ENCODE assay signal across 17 mouse cellular contexts in the genomic region with DNA sequence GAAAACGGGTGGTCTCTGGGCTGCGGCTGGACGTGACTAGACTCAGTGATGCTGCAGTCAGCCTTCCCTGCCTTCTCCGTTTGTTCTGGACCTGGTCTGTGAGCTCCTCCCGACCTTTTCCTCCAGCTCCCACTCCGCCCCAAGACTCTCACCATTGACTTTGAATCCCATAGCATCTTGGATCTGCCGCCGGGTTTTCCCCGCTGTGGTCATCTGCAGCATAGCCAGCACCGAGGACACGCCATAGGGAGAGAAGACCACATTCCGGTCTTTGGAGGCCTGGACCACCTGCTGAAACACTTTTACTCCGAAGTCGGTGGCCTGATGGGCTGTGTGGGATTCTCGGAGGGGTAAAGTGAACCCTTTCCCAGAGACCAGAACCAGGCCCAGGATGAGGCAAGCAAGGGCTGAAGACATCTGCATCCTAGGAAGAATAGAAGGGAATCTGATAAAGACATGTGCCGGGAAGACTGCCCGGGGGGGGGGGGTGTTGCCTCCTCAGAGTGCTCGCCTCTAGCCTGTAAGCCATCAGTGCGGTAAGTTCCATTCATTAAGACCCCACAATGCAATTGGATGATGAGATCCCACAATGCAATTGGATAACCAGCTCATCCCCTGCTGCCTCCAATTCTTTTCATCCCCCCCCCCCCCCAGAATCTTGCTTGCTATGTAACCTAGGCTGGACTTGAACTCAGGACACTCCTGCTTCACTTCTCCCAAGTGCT. TPM values are rescaled to one million over a fixed set of nuclear protein-coding genes. Genes with fewer than 3 reads are reported as not detected.
A peak's percentile ranks its signal among the peaks of the same experiment; 100 is the strongest.
DNase-seq lines count a peak whose midpoint lies in the region; ATAC-seq and TF ChIP-seq lines count a peak whose summit lies in the region.
"Had no signal": no experiment of that assay in that cellular context is flagged by ENCODE, and none has a peak within 500 bp of the region (broad histone marks: within the 10 kb centered on the region; RNA-seq: fewer than 3 reads in every experiment).

No protein-coding gene starts in this region.

- peak overlapping the region in 1 of 2 experiments; percentile 30; a peak in 1 of 4 replicates for H3K4me3 ChIP-seq in heart, embryonic 14.5 days (ENCODE audit: control insufficient read depth in 1 of 2, insufficient read depth in 1 of 2, low read depth in 1 of 2, low read length in 2 of 2)
- peak overlapping the region; percentile 27; the same call in 1 of the 2 replicates for H3K4me3 ChIP-seq in lung, embryonic 14.5 days (ENCODE audit: low read depth, low read length)
- H3K4me3 ChIP-seq in ES-E14 (ENCODE audit: insufficient read depth in 1 of 2, low read depth in 1 of 2, low read length in 2 of 2, poor library complexity in 1 of 2, severe bottlenecking in 1 of 2) = peak overlapping the region in 1 of 2 experiments; percentile 22; a peak in 2 of 4 replicates
- H3K4me3 ChIP-seq in limb, embryonic 13.5 days = no peak overlapping the region
- no peak overlapping the region for H3K4me3 ChIP-seq in forebrain, embryonic 13.5 days
- H3K4me3 ChIP-seq: layer of hippocampus, adult 2 months had no signal

- H3K27ac ChIP-seq in heart, embryonic 14.5 days (replicated peaks in 1 of 2; ENCODE audit: control insufficient read depth in 1 of 2, insufficient read depth in 1 of 2, low read depth in 2 of 2, low read length in 2 of 2) = no peak overlapping the region
- no peak overlapping the region for H3K27ac ChIP-seq in lung, embryonic 14.5 days (ENCODE audit: low read depth)
- no peak overlapping the region for H3K27ac ChIP-seq in ES-E14 (ENCODE audit: insufficient read depth, low read depth, low read length, poor library complexity, severe bottlenecking)
- H3K27ac ChIP-seq in limb, embryonic 13.5 days = no peak overlapping the region
- no peak overlapping the region for H3K27ac ChIP-seq in forebrain, embryonic 13.5 days
- H3K27ac ChIP-seq: layer of hippocampus, adult 2 months; left cerebral cortex, adult 2 months; midbrain, embryonic 12.5 days had no signal

- no peak for ATAC-seq in heart, embryonic 14.5 days (ENCODE audit: insufficient number of reproducible peaks, insufficient read depth, low FRiP score, low read depth)
- no peak for ATAC-seq in lung, embryonic 14.5 days (ENCODE audit: insufficient read depth)
- ATAC-seq in limb, embryonic 13.5 days (ENCODE audit: low FRiP score, low read depth) = no peak
- ATAC-seq in forebrain, embryonic 13.5 days = no peak

- H3K9me3 ChIP-seq in heart, embryonic 14.5 days (ENCODE audit: control insufficient read depth, low read length) = no peaks in the 10 kb centered on the region
- no peaks in the 10 kb centered on the region for H3K9me3 ChIP-seq in lung, embryonic 14.5 days (ENCODE audit: low read depth, low read length)
- no peaks in the 10 kb centered on the region for H3K9me3 ChIP-seq in ES-E14 (ENCODE audit: control insufficient read depth, insufficient read depth, low read depth, low read length)
- no peaks in the 10 kb centered on the region for H3K9me3 ChIP-seq in limb, embryonic 13.5 days
- H3K9me3 ChIP-seq in forebrain, embryonic 13.5 days (replicated peaks) = no peaks in the 10 kb centered on the region
- H3K9me3 ChIP-seq: midbrain, embryonic 12.5 days had no signal

- WGBS in heart, embryonic 14.5 days = 78% methylated on average over 19 of the region's 19 CpGs
- WGBS in lung, embryonic 14.5 days = 86% methylated on average over 19 of the region's 19 CpGs
- 90% methylated on average over 19 of the region's 19 CpGs for WGBS in limb, embryonic 13.5 days
- WGBS in forebrain, embryonic 13.5 days = 85% methylated on average over 19 of the region's 19 CpGs

- peak overlapping the region; percentile 65 for H3K4me2 ChIP-seq in heart, embryonic 14.5 days (ENCODE audit: low read length)
- H3K4me2 ChIP-seq in lung, embryonic 14.5 days = no peak overlapping the region; the same call in 1 of the 2 replicates
- H3K4me2 ChIP-seq in limb, embryonic 13.5 days (replicated peaks) = peak overlapping the region; percentile 63
- H3K4me2 ChIP-seq in forebrain, embryonic 13.5 days = no peak overlapping the region

- peaks cover 24 to 31% of the 10 kb centered on the region in 2 experiments for H3K4me1 ChIP-seq in heart, embryonic 14.5 days (ENCODE audit: control insufficient read depth in 2 of 2, insufficient read depth in 2 of 2, low read length in 2 of 2)
- peaks cover 17% of the 10 kb centered on the region for H3K4me1 ChIP-seq in lung, embryonic 14.5 days (ENCODE audit: insufficient read depth)
- peaks cover 4 to 32% of the 10 kb centered on the region in 2 experiments; a peak in 3 of 4 replicates for H3K4me1 ChIP-seq in ES-E14 (ENCODE audit: control insufficient read depth in 2 of 2, insufficient read depth in 2 of 2, low read length in 2 of 2, poor library complexity in 1 of 2)
- peaks cover 20% of the 10 kb centered on the region for H3K4me1 ChIP-seq in limb, embryonic 13.5 days
- peaks cover 12% of the 10 kb centered on the region for H3K4me1 ChIP-seq in forebrain, embryonic 13.5 days

- H3K27me3 ChIP-seq in heart, embryonic 14.5 days (ENCODE audit: control insufficient read depth, insufficient read depth, low read length) = no peaks in the 10 kb centered on the region
- no peaks in the 10 kb centered on the region for H3K27me3 ChIP-seq in lung, embryonic 14.5 days (ENCODE audit: insufficient read depth, low read length)
- no peaks in the 10 kb centered on the region for H3K27me3 ChIP-seq in limb, embryonic 13.5 days
- H3K27me3 ChIP-seq in forebrain, embryonic 13.5 days = no peaks in the 10 kb centered on the region

- H3K9ac ChIP-seq in heart, embryonic 14.5 days (ENCODE audit: low read length) = no peak overlapping the region
- no peak overlapping the region for H3K9ac ChIP-seq in lung, embryonic 14.5 days
- H3K9ac ChIP-seq in ES-E14 (ENCODE audit: insufficient read depth, low read depth, low read length, poor library complexity, severe bottlenecking) = peak overlapping the region; percentile 31; the same call in 1 of the 2 replicates
- no peak overlapping the region for H3K9ac ChIP-seq in limb, embryonic 13.5 days
- no peak overlapping the region for H3K9ac ChIP-seq in forebrain, embryonic 13.5 days

- 0 out of 2 replicates have a peak, but pooled peaks cover 6% of the 10 kb centered on the region for H3K36me3 ChIP-seq in heart, embryonic 14.5 days (ENCODE audit: control insufficient read depth, insufficient read depth, low read length)
- H3K36me3 ChIP-seq in lung, embryonic 14.5 days (ENCODE audit: insufficient read depth) = no peaks in the 10 kb centered on the region
- H3K36me3 ChIP-seq in ES-E14 (ENCODE audit: control insufficient read depth, insufficient read depth, low read length, poor library complexity, severe bottlenecking) = peaks cover 7% of the 10 kb centered on the region; the same call in 1 of the 2 replicates
- no peaks in the 10 kb centered on the region for H3K36me3 ChIP-seq in limb, embryonic 13.5 days
- H3K36me3 ChIP-seq in forebrain, embryonic 13.5 days (ENCODE audit: poor library complexity, severe bottlenecking) = no peaks in the 10 kb centered on the region
- H3K36me3 ChIP-seq: midbrain, embryonic 12.5 days had no signal

- TF ChIP-seq CTCF in lung, embryonic 14.5 days (IDR thresholded peaks at IDR 0.05; ENCODE audit: low read depth) = no peak

- in situ Hi-C loops in ES-E14 (cut with MboI; ENCODE audit: low sequenced_read_pairs in 2 of 2, unreplicated experiment in 2 of 2) = no loop called here

- no peak for DNase-seq in heart, postnatal 4 days
- DNase-seq in lung, embryonic 14.5 days = no peak
- DNase-seq in lung, postnatal 4 days = no peak
- DNase-seq in ES-E14 (ENCODE audit: low read depth, low spot score) = no peak
- DNase-seq: adrenal gland, postnatal 25 days; gastrocnemius, postnatal 25 days; kidney, adult 9 months; lung, postnatal 10 days; thymus, postnatal 36 days had no signal

TF ChIP-seq in ES-E14, 5 proteins besides CTCF, POLR2A, EP300 and RAD21:
- TF ChIP-seq CHD2 (IDR thresholded peaks at IDR 0.05; ENCODE audit: low read depth, low read length) = no peak
TF ChIP-seq in ES-E14: peak in this region for 0.

RNA-seq across cellular contexts. Expression of a gene that starts 1.0 kb away (rescaled TPM):
- 0.93 and 1.0 TPM in 2 replicates for polyA plus RNA-seq in heart, embryonic 14.5 days (2014; fragmentation: Nextera tagmentation; extraction: Ambion mirVana)
- 10 to 100 TPM; 13.4 to 14.0 TPM for total RNA-seq in heart, postnatal 4 days (2021)
- 0.47 and 0.86 TPM in 2 replicates for polyA plus RNA-seq in lung, embryonic 14.5 days (2014; fragmentation: Nextera tagmentation; extraction: Ambion mirVana)
- 91.8 and 166 TPM in 2 replicates for total RNA-seq in ES-E14 (2012; rRNA removed)
- polyA plus RNA-seq in limb, embryonic 13.5 days (2015; fragmentation: Nextera tagmentation; extraction: Ambion mirVana) = 0.28 and 0.83 TPM in 2 replicates
- polyA plus RNA-seq in forebrain, embryonic 13.5 days (2015; fragmentation: Nextera tagmentation; extraction: Ambion mirVana) = 0.14 and 0.21 TPM in 2 replicates
- total RNA-seq: hematopoietic stem cell, adult 5-6 weeks had no signal
- polyA plus RNA-seq: inflammation-experienced regulatory T-cells, adult 6 months had no signal

RNA-seq across cellular contexts. Expression of a gene that starts 25.1 kb away (rescaled TPM):
- polyA plus RNA-seq in heart, embryonic 14.5 days (2014; fragmentation: Nextera tagmentation; extraction: Ambion mirVana) = 117 and 120 TPM in 2 replicates
- 10 to 100 TPM; 70.9 to 82.3 TPM for total RNA-seq in heart, postnatal 4 days (2021)
- 179 and 191 TPM in 2 replicates for polyA plus RNA-seq in lung, embryonic 14.5 days (2014; fragmentation: Nextera tagmentation; extraction: Ambion mirVana)
- total RNA-seq in ES-E14 (2012; rRNA removed) = 76.4 and 112 TPM in 2 replicates
- 156 and 159 TPM in 2 replicates for polyA plus RNA-seq in limb, embryonic 13.5 days (2015; fragmentation: Nextera tagmentation; extraction: Ambion mirVana)
- 252 and 260 TPM in 2 replicates for polyA plus RNA-seq in forebrain, embryonic 13.5 days (2015; fragmentation: Nextera tagmentation; extraction: Ambion mirVana)

RNA-seq across cellular contexts. Expression of a gene that starts 44.9 kb away (rescaled TPM):
- 0.09 TPM in 1 of 2 replicates, not detected in the other for polyA plus RNA-seq in heart, embryonic 14.5 days (2014; fragmentation: Nextera tagmentation; extraction: Ambion mirVana)
- not detected for total RNA-seq in heart, postnatal 4 days (2021)
- polyA plus RNA-seq in lung, embryonic 14.5 days (2014; fragmentation: Nextera tagmentation; extraction: Ambion mirVana) = 0.12 and 0.13 TPM in 2 replicates
- 32.2 and 45.6 TPM in 2 replicates for total RNA-seq in ES-E14 (2012; rRNA removed)
- polyA plus RNA-seq in limb, embryonic 13.5 days (2015; fragmentation: Nextera tagmentation; extraction: Ambion mirVana) = 0.08 and 0.11 TPM in 2 replicates
- polyA plus RNA-seq in forebrain, embryonic 13.5 days (2015; fragmentation: Nextera tagmentation; extraction: Ambion mirVana) = 0.89 and 1.0 TPM in 2 replicates
- total RNA-seq: gastrocnemius, postnatal 25 days had no signal
- polyA plus RNA-seq: inflammation-experienced regulatory T-cells, adult 6 months had no signal

RNA-seq across cellular contexts. Expression of a gene that starts 45.0 kb away (rescaled TPM):
- 8.1 and 8.4 TPM in 2 replicates for polyA plus RNA-seq in heart, embryonic 14.5 days (2014; fragmentation: Nextera tagmentation; extraction: Ambion mirVana)
- 10 to 100 TPM; 15.7 to 15.9 TPM for total RNA-seq in heart, postnatal 4 days (2021)
- 11.5 and 11.8 TPM in 2 replicates for polyA plus RNA-seq in lung, embryonic 14.5 days (2014; fragmentation: Nextera tagmentation; extraction: Ambion mirVana)
- total RNA-seq in ES-E14 (2012; rRNA removed) = 5.3 and 7.2 TPM in 2 replicates
- 6.9 and 7.5 TPM in 2 replicates for polyA plus RNA-seq in limb, embryonic 13.5 days (2015; fragmentation: Nextera tagmentation; extraction: Ambion mirVana)
- 3.6 and 4.4 TPM in 2 replicates for polyA plus RNA-seq in forebrain, embryonic 13.5 days (2015; fragmentation: Nextera tagmentation; extraction: Ambion mirVana)

Comparison
In these comparisons a context has a peak if more than half of its experiments do, and no peak if none do; other contexts are left out.
1. H3K4me2 ChIP-seq: peak in heart, embryonic 14.5 days (single experiment) and limb, embryonic 13.5 days (single experiment); none in lung, embryonic 14.5 days (single experiment) and forebrain, embryonic 13.5 days (single experiment).